Mouse (Mus musculus): Measurements from ENCODE around the gene Abt1. TPM values are rescaled to one million over a fixed set of nuclear protein-coding genes. Genes with fewer than 3 reads are reported as not detected.

Abt1 gene
- polyA plus RNA-seq, 1 experiment from 2014 or later = 13.7 TPM

DNA sequence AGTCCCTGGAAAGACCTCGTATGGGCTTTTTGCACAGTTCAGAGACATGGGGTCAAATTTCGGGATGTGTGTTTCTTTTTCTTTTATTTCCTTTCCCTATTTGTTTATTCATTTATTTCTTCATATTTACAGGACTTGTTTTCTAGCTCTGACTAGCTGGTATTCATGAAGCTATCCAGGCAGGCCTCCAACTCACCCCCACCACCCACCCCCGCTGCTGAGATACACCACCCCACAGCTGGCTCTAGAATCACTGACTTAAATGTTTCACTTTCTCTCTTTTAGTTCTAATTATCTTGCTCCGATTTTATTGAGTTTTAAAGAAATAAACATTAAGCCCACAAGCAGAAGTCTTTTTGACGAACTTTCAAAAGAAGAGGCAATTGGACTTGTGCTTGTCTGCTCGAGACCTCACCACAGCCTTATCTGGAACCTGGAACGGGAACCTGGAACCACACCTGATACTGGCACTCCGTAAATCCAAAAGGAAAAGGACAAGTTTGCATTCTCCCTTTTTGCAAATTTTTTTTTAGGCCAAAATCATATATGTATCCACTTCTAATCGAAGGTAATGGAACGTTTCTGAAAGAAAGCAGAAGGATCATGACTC is 6.2 kb upstream of the Abt1 start:
- no peaks in the 10 kb centered on the region for H3K9me3 ChIP-seq (ENCODE audit: control insufficient read depth, low read length)
- H3K4me2 ChIP-seq (ENCODE audit: low read depth) = peak overlapping the region; percentile 58
- WGBS = 46% methylated on average over 10 of the region's 10 CpGs
- peak overlapping the region; percentile 53 for H3K4me3 ChIP-seq (ENCODE audit: low read depth, low read length)
- no peaks in the 10 kb centered on the region for H3K27me3 ChIP-seq (ENCODE audit: control insufficient read depth, insufficient read depth, low read length)
- peak overlapping the region; percentile 77 for H3K9ac ChIP-seq (ENCODE audit: low read length)
- H3K4me1 ChIP-seq (ENCODE audit: control insufficient read depth, insufficient read depth, low read length) = peaks cover 5% of the 10 kb centered on the region; the same call in 1 of the 2 replicates
- DNase-seq (ENCODE audit: low spot score) = no peak
- H3K36me3 ChIP-seq (ENCODE audit: control insufficient read depth, insufficient read depth, low read length) = no peaks in the 10 kb centered on the region
- no peak overlapping the region; the same call in 1 of the 2 replicates for H3K27ac ChIP-seq (ENCODE audit: low read depth, low read length)
- ATAC-seq (ENCODE audit: insufficient read depth, low FRiP score, low TSS enrichment) = no peak

DNA sequence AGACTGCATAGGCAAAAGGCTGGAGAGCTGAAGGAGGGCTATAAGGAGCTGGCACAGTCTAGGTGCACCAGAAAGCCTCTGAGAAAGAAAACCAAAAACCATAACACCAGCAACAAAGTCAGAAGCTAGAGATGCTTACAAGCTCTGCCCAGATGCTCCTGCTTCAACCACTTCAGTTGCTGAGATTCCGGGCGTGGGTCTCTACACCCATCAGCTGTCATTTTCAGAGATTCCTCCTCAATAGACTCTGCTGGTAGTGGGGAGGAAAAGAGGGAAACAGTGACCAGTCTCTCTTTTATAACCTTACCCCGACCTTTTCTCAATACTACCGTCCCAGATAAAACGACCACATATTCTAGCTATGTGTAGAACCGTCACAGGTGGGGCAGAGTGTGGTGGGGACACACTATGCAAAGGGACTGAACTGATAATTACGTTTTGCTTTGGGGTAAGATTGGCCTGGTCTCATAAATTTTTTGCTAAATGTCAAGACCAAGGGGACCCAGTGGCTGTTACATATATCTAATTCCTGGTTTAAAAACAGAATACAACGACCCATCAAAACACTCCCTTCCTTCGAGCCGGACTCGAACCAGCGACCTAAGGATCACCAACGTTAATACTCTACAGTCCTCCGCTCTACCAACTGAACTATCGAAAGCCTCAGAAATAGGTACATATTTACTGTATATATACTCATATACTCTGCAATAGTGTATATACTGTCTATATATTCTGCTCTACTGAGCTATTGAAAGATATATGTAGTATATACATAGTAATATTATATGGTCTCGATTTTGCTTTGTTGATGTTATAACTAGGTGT is 4.7 kb upstream of the Abt1 start:
- H3K4me1 ChIP-seq (ENCODE audit: control insufficient read depth, insufficient read depth, low read length) = no peaks in the 10 kb centered on the region; the same call in 1 of the 2 replicates
- no peak overlapping the region for H3K27ac ChIP-seq (ENCODE audit: low read depth, low read length)
- DNase-seq (ENCODE audit: low spot score) (no peak), ATAC-seq (ENCODE audit: insufficient read depth, low FRiP score, low TSS enrichment) (no peak)
- no peak overlapping the region for H3K4me2 ChIP-seq (ENCODE audit: low read depth)
- H3K27me3 ChIP-seq (ENCODE audit: control insufficient read depth, insufficient read depth, low read length) = no peaks in the 10 kb centered on the region
- H3K9me3 ChIP-seq (ENCODE audit: control insufficient read depth, low read length) = no peaks in the 10 kb centered on the region
- no peak overlapping the region for H3K9ac ChIP-seq (ENCODE audit: low read length)
- no peak overlapping the region for H3K4me3 ChIP-seq (ENCODE audit: low read depth, low read length)
- no peaks in the 10 kb centered on the region for H3K36me3 ChIP-seq (ENCODE audit: control insufficient read depth, insufficient read depth, low read length)
- 60% methylated on average over 16 of the region's 16 CpGs for whole genome bisulfite sequencing

DNA sequence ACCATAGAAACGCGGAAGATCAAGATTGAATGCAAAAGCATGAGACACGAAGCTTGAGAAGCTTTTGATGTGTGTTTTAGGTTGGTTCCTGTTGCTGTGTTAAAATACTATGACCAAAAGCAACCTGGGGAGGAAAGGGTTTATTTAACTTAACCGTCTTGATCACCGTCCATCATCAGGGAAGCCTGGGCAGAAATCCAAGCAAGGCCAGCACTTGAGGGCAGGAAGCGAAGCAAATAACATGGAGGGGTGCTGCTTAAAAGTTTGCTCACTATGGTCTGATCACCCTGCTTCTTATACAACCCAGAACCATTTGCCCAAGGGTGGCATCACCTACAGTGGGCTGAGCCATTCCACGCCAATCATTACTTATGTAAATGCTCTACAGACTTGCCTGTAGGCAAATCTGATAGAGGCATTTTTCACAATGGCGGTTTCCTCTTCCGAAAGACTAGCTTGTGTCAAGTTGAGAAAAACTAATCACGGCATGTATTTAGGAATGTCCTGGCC is 3.8 kb upstream of the Abt1 start:
- no peaks in the 10 kb centered on the region for H3K27me3 ChIP-seq (ENCODE audit: control insufficient read depth, insufficient read depth, low read length)
- no peak for ATAC-seq (ENCODE audit: insufficient read depth, low FRiP score, low TSS enrichment)

DNA sequence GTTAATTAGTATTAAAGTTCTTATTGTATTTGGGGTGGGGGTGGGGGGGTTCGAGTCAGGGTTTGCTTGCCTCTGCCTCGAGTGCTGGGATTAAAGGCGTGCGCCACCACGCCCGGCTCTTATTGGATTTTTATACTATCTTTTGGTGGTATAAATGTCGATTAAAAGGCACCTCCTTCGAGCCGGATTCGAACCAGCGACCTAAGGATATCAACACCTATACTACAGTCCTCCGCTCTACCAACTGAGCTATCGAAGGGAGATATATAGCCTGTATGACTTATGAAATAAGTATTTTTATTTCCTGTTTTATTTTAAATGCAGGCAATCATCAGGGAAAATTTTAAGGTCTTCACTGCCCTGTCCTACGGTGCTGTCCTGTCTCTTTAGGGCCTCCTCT is 3.3 kb upstream of the Abt1 start:
- Histone ChIP-seq H3K36me3 (ENCODE audit: control insufficient read depth, insufficient read depth, low read length) (no peaks in the 10 kb centered on the region), H3K4me1 (ENCODE audit: control insufficient read depth, insufficient read depth, low read length) (peaks cover 6% of the 10 kb centered on the region; the same call in 1 of the 2 replicates), H3K27me3 (ENCODE audit: control insufficient read depth, insufficient read depth, low read length) (no peaks in the 10 kb centered on the region), H3K9me3 (ENCODE audit: control insufficient read depth, low read length) (no peaks in the 10 kb centered on the region), H3K27ac (ENCODE audit: low read depth, low read length) (no peak overlapping the region), H3K4me2 (ENCODE audit: low read depth) (no peak overlapping the region), H3K4me3 (ENCODE audit: low read depth, low read length) (no peak overlapping the region), H3K9ac (ENCODE audit: low read length) (no peak overlapping the region)
- DNase-seq (ENCODE audit: low spot score) = peak; percentile 55
- 12% methylated on average over 14 of the region's 14 CpGs for WGBS
- ATAC-seq (ENCODE audit: insufficient read depth, low FRiP score, low TSS enrichment) = no peak

More for the DNA sequence above, 3.8 kb upstream of the Abt1 start:
- Histone ChIP-seq H3K9ac (ENCODE audit: low read length) (no peak overlapping the region), H3K27ac (ENCODE audit: low read depth, low read length) (no peak overlapping the region), H3K9me3 (ENCODE audit: control insufficient read depth, low read length) (no peaks in the 10 kb centered on the region), H3K4me2 (ENCODE audit: low read depth) (no peak overlapping the region), H3K4me1 (ENCODE audit: control insufficient read depth, insufficient read depth, low read length) (peaks cover 6% of the 10 kb centered on the region; the same call in 1 of the 2 replicates), H3K4me3 (ENCODE audit: low read depth, low read length) (no peak overlapping the region), H3K36me3 (ENCODE audit: control insufficient read depth, insufficient read depth, low read length) (no peaks in the 10 kb centered on the region)
- DNase-seq (ENCODE audit: low spot score) = no peak
- 70% methylated on average over 10 of the region's 10 CpGs for WGBS

DNA sequence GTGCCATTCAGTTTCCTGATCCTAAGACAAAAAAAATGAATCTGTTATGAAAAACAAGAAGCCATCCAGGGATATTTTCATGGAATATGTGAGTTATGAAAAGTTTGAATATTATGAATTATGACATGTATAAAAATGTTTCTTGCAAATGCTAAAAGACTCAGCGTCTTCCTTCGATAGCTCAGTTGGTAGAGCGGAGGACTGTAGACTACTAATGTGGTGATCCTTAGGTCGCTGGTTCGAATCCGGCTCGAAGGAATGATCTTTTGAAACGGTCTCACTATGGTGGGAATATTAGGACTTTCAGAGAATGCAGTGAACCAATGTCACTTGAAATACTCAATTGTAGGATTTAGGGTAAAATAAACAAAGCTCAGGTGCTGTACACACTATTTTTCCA is 2.7 kb upstream of the Abt1 start:
- Histone ChIP-seq H3K4me2 (ENCODE audit: low read depth) (no peak overlapping the region), H3K4me3 (ENCODE audit: low read depth, low read length) (no peak overlapping the region), H3K4me1 (ENCODE audit: control insufficient read depth, insufficient read depth, low read length) (peaks cover 6% of the 10 kb centered on the region; the same call in 1 of the 2 replicates), H3K36me3 (ENCODE audit: control insufficient read depth, insufficient read depth, low read length) (no peaks in the 10 kb centered on the region), H3K9me3 (ENCODE audit: control insufficient read depth, low read length) (no peaks in the 10 kb centered on the region), H3K27me3 (ENCODE audit: control insufficient read depth, insufficient read depth, low read length) (no peaks in the 10 kb centered on the region), H3K27ac (ENCODE audit: low read depth, low read length) (no peak overlapping the region), H3K9ac (ENCODE audit: low read length) (no peak overlapping the region)
- DNase-seq (ENCODE audit: low spot score) = peak; percentile 63
- no peak for ATAC-seq (ENCODE audit: insufficient read depth, low FRiP score, low TSS enrichment)
- 6% methylated on average over 8 of the region's 8 CpGs for WGBS

DNA sequence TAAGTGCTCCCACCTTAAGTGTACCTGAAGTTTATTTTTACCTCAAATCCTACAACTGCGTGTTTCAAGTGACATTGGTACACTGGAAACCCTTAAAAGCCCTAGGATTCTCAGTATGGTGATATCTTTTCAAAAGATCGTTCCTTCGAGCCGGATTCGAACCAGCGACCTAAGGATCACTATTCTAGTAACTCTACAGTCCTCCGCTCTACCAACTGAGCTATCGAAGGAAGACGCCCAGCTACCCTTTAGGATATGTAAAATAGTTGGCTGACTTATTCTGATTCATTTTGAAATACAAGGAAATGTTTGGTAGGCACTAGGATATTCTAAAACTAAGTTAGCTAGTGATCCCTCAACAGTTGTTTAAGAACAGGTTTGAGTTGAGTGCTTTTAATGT is 1.8 kb upstream of the Abt1 start:
- Histone ChIP-seq H3K27me3 (ENCODE audit: control insufficient read depth, insufficient read depth, low read length) (no peaks in the 10 kb centered on the region), H3K9ac (ENCODE audit: low read length) (no peak overlapping the region), H3K4me2 (ENCODE audit: low read depth) (peak overlapping the region; percentile 28), H3K4me1 (ENCODE audit: control insufficient read depth, insufficient read depth, low read length) (peaks cover 6% of the 10 kb centered on the region; the same call in 1 of the 2 replicates), H3K4me3 (ENCODE audit: low read depth, low read length) (0 out of 2 replicates have a peak overlapping the region, but pooled peaks have one; percentile 4), H3K27ac (ENCODE audit: low read depth, low read length) (no peak overlapping the region), H3K9me3 (ENCODE audit: control insufficient read depth, low read length) (no peaks in the 10 kb centered on the region), H3K36me3 (ENCODE audit: control insufficient read depth, insufficient read depth, low read length) (peaks cover 3% of the 10 kb centered on the region; the same call in 1 of the 2 replicates)
- under 1% methylated on average over 9 of the region's 9 CpGs for WGBS
- ATAC-seq (ENCODE audit: insufficient read depth, low FRiP score, low TSS enrichment) = no peak
- DNase-seq (ENCODE audit: low spot score) = peak; percentile 66

DNA sequence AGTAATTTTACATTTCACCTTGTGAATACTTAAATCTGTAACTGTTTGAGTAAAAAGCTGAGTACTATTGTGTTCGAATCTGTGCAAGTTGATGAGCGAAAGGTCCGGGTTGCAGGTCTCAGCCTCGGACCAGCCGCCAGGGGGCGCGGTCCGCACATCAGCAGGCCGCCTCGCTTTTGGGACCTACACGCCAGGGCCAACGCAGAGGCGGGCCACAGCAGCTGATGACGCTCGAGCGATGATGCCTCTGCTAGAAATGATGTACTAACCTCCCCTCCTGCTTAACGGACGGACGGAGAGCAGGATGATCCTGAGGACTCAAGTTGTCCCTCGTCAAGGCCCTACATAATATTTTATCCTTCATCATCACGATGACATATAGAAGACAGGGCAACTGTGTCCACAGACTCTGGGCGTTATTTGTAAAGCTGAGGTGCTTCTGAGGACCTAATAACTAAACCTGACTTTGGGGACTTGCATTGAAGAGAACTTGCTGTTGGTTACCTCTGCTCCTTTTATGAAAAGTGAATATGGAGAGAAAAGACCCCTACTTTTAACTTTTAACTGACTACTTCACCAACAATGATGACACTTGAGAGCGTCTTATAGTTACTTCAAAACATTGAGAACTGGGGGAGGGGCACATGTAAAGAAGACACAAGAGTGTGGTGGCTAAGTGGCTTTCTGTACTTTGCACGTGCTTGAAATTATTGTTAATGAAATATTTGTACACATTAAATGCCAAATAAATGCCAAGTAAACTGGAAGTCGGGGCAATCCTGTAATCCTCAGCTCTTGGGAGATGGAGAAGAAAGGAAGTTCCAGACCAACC is 1.0 kb upstream of the Abt1 start:
- Histone ChIP-seq H3K9ac (ENCODE audit: low read length) (no peak overlapping the region), H3K27me3 (ENCODE audit: control insufficient read depth, insufficient read depth, low read length) (no peaks in the 10 kb centered on the region), H3K9me3 (ENCODE audit: control insufficient read depth, low read length) (no peaks in the 10 kb centered on the region), H3K4me1 (ENCODE audit: control insufficient read depth, insufficient read depth, low read length) (peaks cover 6% of the 10 kb centered on the region; the same call in 1 of the 2 replicates), H3K36me3 (ENCODE audit: control insufficient read depth, insufficient read depth, low read length) (peaks cover 3% of the 10 kb centered on the region; the same call in 1 of the 2 replicates), H3K4me2 (ENCODE audit: low read depth) (peak overlapping the region; percentile 28), H3K27ac (ENCODE audit: low read depth, low read length) (no peak overlapping the region), H3K4me3 (ENCODE audit: low read depth, low read length) (0 out of 2 replicates have a peak overlapping the region, but pooled peaks have one; percentile 3)
- WGBS = 2% methylated on average over 25 of the region's 25 CpGs
- ATAC-seq (ENCODE audit: insufficient read depth, low FRiP score, low TSS enrichment) (peak; percentile 84), DNase-seq (ENCODE audit: low spot score) (peak; percentile 95)

DNA sequence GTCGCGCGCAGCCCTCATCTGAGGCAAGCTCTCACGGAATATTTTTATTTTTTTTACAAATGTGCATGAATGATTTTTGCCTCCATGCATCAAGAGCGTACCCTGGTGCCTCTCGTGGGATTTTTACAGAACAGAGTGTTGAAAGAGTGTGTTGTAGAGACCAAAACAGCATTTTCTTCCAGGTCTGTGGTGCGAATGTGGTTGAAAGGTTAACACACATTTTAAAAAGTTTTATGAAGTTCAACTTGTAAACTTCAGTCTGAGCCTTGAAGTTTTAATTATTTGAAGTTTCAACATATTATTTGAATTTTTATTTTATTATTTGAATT is 350 bp upstream of the Abt1 start:
- Histone ChIP-seq H3K9ac (ENCODE audit: low read length) (no peak overlapping the region), H3K9me3 (ENCODE audit: control insufficient read depth, low read length) (no peaks in the 10 kb centered on the region), H3K4me3 (ENCODE audit: low read depth, low read length) (peak overlapping the region; percentile 95), H3K4me1 (ENCODE audit: control insufficient read depth, insufficient read depth, low read length) (peaks cover 6% of the 10 kb centered on the region; the same call in 1 of the 2 replicates), H3K4me2 (ENCODE audit: low read depth) (peak overlapping the region; percentile 40), H3K36me3 (ENCODE audit: control insufficient read depth, insufficient read depth, low read length) (peaks cover 3% of the 10 kb centered on the region; the same call in 1 of the 2 replicates), H3K27me3 (ENCODE audit: control insufficient read depth, insufficient read depth, low read length) (no peaks in the 10 kb centered on the region), H3K27ac (ENCODE audit: low read depth, low read length) (no peak overlapping the region)
- DNase-seq (ENCODE audit: low spot score) (no peak), ATAC-seq (ENCODE audit: insufficient read depth, low FRiP score, low TSS enrichment) (no peak)
- 0% methylated on average over 7 of the region's 7 CpGs for WGBS
